Mouse (Mus musculus) forebrain, embryonic 13.5 days (tissue): ENCODE data around the gene Gm10662. TPM values are rescaled to one million over a fixed set of nuclear protein-coding genes. Genes with fewer than 3 reads are reported as not detected.
"Not testable (repeated sequence)": the region's sequence is repeated elsewhere in the genome, so short reads cannot be mapped to it uniquely, and the experiment has no call there.

Experiments used
- ATAC-seq: fragments of 200-750 bp; cut with Nextera tagmentation; 2 replicates; pipeline ENCODE4 v1.8.0; 2017
- H3K27ac ChIP-seq: fragments of 300-500 bp; sonication (generic); 2 replicates; pipeline ENCODE4 v1.5.1; 2015; ENCODE audit warnings: inconsistent platforms, mild to moderate bottlenecking, moderate library complexity
- H3K27me3 ChIP-seq: fragments of 300-500 bp; sonication (generic); 2 replicates; pipeline ENCODE4 v1.6.1; 2015; ENCODE audit warnings: mild to moderate bottlenecking, inconsistent platforms
- H3K36me3 ChIP-seq: fragments of 300-500 bp; sonication (generic); 2 replicates; pipeline ENCODE4 v1.6.1; 2015; ENCODE audit warnings: mild to moderate bottlenecking, inconsistent platforms; ENCODE audit not compliant: poor library complexity, severe bottlenecking
- H3K4me1 ChIP-seq: fragments of 300-500 bp; sonication (generic); 2 replicates; pipeline ENCODE4 v1.6.1; 2015; ENCODE audit warnings: inconsistent platforms
- H3K4me2 ChIP-seq: fragments of 300-500 bp; sonication (generic); 2 replicates; pipeline ENCODE4 v1.6.1; 2015; ENCODE audit warnings: inconsistent platforms, mild to moderate bottlenecking, moderate library complexity
- H3K4me3 ChIP-seq: fragments of 300-500 bp; sonication (generic); 2 replicates; pipeline ENCODE4 v1.5.1; 2015; ENCODE audit warnings: mild to moderate bottlenecking, inconsistent platforms
- H3K9ac ChIP-seq: fragments of 300-500 bp; sonication (generic); 2 replicates; pipeline ENCODE4 v1.6.1; 2015; ENCODE audit warnings: mild to moderate bottlenecking, inconsistent platforms
- H3K9me3 ChIP-seq: fragments of 300-500 bp; sonication (generic); replicated peaks from 2 replicates; pipeline ENCODE4 v1.6.1; 2016; ENCODE audit warnings: inconsistent platforms
- WGBS: fragments of 180-500 bp; shearing (Covaris S2); methylation state at CpG from one replicate; pipeline ENCODE4 v1.1.7; 2015; 5-methylcytosine and 5-hydroxymethylcytosine counted together
- polyA plus RNA-seq: library from polyadenylated mRNA; unstranded; fragments of >200 nt; fragmentation: Nextera tagmentation; extraction: Ambion mirVana; gene quantifications from 2 replicates; pipeline ENCODE4 v1.2.1, GENCODE M21; 2015

Gm10662 gene
- polyA plus RNA-seq: not detected in 2 replicates

DNA sequence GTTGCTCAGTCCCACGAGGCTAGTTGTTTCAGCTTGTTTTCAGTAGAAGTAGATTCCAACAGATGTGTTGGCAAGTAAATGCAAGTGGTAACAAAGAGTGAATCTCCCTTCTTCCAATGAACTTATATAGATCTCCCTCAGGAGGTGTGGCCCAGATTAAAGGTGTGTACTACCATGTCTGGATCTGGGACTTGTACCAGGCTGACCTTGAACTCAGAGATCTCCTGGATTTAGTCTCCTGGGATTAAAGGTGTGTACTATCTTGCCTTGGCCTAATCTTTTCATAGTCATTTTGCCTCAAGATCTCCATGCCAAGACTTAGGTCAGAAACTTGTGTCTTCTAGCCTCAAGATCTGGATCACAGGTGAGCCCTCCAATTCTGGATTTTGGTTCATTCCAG lies at the start of gene Gm10662:
Gm10662 (minus strand) TSS at position 101 of the 400 bp plus-strand sequence.
- H3K4me3 ChIP-seq, H3K27me3 ChIP-seq, H3K4me2 ChIP-seq, ATAC-seq, H3K9me3 ChIP-seq, H3K27ac ChIP-seq, H3K4me1 ChIP-seq, H3K9ac ChIP-seq, H3K36me3 ChIP-seq: not testable (repeated sequence)
- WGBS: no CpG with 5 or more reads among the region's 1 CpGs

DNA sequence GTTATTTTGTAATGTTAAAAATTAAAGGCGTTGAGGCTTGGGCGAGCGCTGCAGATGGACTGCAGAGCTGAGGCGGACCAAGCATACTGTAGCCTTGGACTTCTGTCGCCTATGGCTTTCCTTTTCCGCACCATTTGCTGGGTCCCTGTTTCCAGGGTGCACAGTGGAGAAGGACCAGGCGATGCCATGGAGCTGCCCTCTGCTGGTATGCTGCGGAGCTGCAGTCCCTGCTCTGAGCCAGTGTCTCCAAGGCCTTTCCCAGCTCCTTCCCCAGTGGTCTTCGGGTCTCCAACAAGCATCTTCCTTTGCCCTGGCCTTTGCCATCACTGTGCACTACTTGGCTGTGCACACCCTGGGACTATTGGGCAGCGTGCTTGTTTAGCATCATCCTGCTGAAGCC lies 19.2 kb upstream of the Gm10662 start:
- not testable (repeated sequence) for H3K4me1 ChIP-seq, H3K27ac ChIP-seq, H3K27me3 ChIP-seq, H3K9me3 ChIP-seq, H3K4me2 ChIP-seq, H3K36me3 ChIP-seq, H3K9ac ChIP-seq, H3K4me3 ChIP-seq, ATAC-seq
- 90% methylated on average over 10 of the region's 10 CpGs for WGBS

Other genes with a start within 250 kb of the Gm10662 start
- not detected in 2 replicates for gene Gm4214, start 159.8 kb downstream of the Gm10662 start, polyA plus RNA-seq
- gene Gm4216, start 124.6 kb downstream of the Gm10662 start, polyA plus RNA-seq: not detected in 2 replicates
- not detected in 2 replicates for gene Vmn1r163, start 88.9 kb downstream of the Gm10662 start, polyA plus RNA-seq
- not detected in 2 replicates for gene Gm8720, start 77.0 kb downstream of the Gm10662 start, polyA plus RNA-seq
- not detected in 2 replicates for gene Vmn1r165, start 72.9 kb upstream of the Gm10662 start, polyA plus RNA-seq
- not detected in 2 replicates for gene Vmn1r166, start 107.2 kb upstream of the Gm10662 start, polyA plus RNA-seq
- gene Gm6902, start 134.4 kb upstream of the Gm10662 start, polyA plus RNA-seq: not detected in 2 replicates
- not detected in 2 replicates for gene Nlrp4e, start 156.7 kb upstream of the Gm10662 start, polyA plus RNA-seq
- gene Nlrp5, start 241.4 kb upstream of the Gm10662 start, polyA plus RNA-seq: not detected in 2 replicates